Mouse (Mus musculus) spleen, adult 2 months (tissue): ENCODE measurements around the gene Aatk.

Experiments
- CTCF ChIP-seq: fragments of 200-500 bp; IDR thresholded peaks from 2 replicates; pipeline ENCODE4 v1.5.1; 2011; ENCODE audit warnings: mild to moderate bottlenecking, inconsistent platforms; ENCODE audit not compliant: insufficient read depth, insufficient read length, insufficient replicate concordance; ENCODE audit errors: extremely low read depth
- POLR2A ChIP-seq: fragments of 200-500 bp; IDR thresholded peaks from 2 replicates; pipeline ENCODE4 v1.6.1; 2011; ENCODE audit warnings: low read depth, low read length, inconsistent platforms

- peak; percentile 24; the same call in 1 of the 2 replicates for TF ChIP-seq CTCF
- TF ChIP-seq POLR2A = no peak
Observed at GRCm38 (mm10) chr11:120030145-120030901, 16.6 kb downstream of the Aatk start.
